Mouse (Mus musculus) c-Kit-positive CD71-positive TER-119-negative erythroid progenitor cells, embryonic 14.5 days (primary cell): ENCODE data around the gene Thumpd3.

Experiments
- DNase-seq: peaks from one replicate; pipeline ENCODE4 v3.0.0-alpha.2; 2013; ENCODE audit warnings: low read depth

The Thumpd3 gene

DNA sequence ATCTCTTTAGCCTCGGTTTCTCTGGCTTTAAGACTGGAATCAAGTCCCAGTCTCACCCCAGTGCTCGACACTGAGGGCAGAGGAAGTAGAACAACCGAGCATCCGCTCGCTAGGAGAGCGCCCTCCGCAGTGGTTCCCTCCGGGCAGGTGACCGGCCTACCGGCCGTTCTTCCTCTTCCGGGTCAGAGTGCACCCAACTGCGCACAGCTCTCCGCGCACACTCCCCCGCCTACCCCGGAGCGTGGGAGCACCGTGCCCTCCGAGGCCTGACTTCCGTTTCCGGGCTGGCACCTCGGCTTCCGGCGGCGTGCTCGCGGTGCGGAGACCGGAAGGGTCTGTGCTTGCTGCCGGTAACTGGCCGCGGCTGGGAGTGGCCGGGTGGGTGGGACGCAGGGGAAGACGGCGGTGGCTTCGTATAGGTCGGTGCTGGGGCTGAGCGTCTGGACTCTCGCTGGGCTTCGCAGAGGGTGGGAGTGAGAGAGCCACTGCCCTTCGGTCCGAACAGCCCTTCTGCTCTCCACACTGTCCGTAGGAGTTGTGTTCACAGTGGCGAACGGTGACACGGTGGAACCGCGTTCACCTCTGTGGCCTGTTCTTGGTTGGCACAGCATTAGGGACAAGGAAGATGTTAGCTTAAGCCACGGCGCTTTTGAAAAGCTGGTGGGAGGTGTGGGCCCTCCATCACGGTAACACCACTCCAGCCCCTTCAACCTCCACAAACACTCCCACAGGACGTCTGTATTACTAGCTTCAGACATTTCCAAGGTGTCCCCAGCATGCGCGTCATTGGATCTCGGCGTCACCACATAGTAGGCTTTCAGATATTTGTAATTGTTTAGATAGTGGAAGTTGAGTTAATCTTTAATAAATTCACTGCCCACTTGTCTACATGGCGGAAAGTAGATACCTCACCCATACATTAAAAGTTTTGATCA lies at the start of gene Thumpd3:
Gene Thumpd3, plus strand, starts transcription at position 185 of the 935 bp plus-strand sequence.
- peak; percentile 93 for DNase-seq

DNA sequence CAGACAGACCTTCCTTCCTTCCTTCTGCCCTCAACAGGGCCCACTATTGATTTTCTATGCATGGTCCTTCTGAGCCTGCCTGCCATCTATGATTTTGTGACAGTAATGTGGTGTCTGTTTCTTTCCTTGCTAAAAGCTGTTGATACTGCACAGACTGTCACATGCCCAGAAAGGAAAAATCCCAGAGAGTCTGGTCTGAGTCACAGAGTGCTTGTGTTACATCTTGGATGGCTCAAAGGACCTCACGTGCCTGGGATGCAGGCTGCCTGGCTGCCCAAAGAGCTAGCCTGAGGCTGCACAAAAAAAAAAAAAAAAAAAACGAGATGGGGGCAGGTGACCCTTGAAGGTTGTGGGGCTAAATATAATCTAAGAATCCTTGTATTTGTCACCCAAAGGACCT lies 46.8 kb upstream of the Thumpd3 start:
- no peak for DNase-seq

DNA sequence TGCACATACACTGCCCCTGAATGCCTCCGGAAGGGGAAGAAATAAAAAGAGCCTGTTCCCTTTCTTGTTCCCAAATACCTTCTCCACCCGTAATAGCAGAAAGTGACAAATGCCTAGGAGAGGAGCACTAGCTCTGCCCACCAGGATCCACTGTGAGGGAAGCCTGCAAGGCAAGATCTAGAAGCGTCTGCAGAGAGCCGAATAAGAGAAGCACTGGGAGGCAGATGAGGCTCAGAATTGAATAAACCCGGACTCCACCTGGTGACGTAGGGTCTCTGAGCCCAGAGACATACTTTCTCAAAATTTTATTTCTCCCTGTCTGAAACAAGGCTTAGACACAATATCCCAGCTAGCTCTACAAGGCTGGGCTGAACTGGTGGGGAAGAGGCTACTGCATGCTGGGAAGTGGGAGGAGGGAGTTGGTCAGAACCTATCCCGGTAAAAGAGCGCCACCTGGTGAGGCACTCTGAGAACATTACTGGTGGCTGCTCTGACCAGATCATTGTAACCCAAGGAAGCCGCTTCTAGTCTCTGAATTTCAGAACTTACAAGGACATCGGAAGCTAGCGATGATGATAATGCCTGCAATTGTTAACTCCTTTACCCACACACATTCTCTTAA lies 45.2 kb upstream of the Thumpd3 start:
- DNase-seq: peak; percentile 63

DNA sequence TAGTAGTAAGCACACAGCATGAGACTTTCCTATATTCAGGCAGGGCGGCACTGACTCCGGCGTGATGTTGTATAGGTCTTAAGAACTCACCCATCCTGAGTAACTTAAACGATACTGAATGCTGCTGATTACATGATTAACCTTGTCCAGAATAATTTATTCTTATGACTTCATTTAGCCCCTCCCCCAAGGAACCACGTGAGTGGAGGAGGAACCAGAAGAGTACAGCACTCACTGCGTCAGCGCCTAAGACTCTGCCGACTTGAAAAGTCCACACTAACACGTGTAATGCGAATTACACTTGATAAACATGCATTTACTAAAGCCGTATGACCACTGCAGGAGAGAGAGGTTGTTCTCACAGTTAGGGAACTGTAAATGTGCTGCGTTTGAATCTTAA lies 44.3 kb upstream of the Thumpd3 start:
- no peak for DNase-seq

DNA sequence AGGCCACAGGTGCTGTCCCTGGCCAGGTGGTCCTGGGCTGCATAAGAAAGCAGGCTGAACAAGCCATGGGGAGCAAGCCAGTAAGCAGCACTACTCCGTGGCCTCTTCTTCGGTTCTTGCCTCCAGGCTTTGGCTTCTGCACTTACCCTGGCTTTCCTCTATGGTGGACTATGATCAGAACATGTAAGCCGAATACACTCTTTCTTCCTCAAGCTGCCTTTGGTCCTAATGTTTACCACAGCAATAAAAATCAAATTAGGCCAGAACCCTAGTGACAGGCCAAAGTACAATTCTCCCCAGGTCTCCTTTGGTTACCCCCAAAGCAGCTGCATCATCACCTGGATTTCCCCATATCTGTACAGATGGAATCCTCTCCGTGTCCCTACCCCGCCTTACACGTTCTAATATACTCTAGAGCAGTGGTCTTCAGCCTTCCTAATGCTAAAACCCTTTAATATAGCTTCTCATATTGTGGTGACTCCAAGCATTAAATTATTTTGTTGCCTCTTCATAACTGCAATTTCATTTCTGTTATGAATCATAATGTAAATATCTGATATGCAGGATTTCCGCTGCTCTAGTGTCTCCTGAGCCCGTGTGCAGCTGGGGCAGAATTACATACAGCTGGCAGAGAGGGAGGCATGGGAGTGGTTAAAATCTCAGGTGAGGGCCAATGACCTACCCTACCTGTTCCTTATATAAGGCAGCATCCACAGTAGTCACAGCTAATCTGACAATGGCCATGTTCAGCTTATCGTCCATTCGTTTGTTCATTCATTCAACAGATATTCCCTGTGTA lies 42.5 kb upstream of the Thumpd3 start:
- DNase-seq: no peak

DNA sequence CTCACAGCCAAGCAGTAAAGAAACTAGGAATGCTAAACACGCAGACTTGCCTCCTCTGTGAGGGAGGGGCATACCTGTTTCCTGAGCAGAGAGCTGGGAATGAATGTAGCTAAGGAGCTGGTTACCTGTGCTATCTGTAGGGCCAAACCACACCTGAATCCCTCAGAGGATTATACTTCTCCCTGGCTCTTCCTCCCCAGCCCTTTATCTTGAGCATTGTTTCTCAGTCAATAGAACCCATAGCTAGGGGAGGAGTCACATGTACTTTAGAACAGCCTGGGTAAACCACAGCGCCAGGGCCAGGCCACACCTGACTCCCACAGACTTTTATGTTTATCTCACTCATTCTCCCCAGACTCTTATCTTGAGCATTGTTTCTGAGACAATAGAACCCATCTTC lies 39.2 kb upstream of the Thumpd3 start:
- DNase-seq: no peak

DNA sequence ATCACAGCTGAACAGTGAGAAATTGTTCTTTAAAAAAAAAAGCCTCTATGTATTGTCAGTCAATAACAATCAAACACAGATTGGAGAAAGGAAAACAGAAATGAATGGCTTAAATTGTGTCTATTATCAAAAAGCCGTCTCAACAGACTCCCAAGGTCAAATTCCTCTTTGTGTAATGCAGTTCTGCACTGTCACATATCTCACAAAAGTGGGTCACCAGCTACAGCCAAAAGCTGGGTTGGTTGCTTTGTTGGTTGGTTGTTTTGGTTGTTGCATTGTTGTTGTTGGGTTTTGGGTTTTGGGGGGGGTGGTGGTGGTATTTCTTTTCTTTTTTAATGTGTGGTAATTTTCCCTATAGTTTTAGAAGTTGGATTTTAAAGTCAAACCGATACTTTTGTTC lies 34.1 kb upstream of the Thumpd3 start:
- no peak for DNase-seq

DNA sequence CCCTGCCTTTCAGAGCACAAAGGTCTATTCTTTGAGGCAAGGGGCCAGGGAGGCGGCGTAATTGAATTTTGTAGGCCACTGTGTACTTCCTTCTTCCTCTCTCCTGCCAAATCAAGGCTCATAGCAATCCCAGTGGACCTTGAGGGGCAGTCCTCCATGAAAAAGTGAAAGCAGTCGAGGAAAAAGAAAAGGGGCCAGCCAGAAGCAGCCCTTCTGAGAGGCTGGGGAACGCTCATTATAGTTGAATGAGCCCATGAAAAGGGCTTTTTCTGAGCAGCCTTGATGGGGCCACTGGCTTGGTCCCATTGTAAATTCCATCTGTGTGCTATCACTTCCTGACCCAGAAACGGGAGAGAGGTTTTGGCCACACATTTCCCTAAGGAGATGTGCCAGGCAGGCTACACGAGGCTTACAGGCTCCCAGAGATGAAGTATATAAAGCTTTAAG lies 33.5 kb upstream of the Thumpd3 start:
- DNase-seq: no peak

DNA sequence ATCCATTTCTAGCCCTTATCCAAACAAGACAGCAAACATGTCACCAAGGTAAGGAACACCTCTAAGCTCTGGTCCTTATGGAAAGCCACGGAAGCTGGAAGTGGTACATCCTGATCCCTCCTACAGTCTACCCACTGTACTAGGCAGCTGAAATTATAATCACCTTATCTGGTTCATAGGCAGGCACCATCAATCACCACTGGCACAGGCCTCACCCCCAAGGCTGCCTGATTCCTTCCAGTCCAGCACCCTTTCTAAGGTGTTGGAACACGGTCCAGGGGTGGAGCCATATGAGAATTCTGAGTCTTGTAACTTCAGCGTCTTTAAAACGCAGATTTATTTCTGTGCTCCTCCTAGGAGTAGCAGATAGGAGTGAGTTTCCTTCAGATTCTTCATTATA lies 32.5 kb upstream of the Thumpd3 start:
- no peak for DNase-seq

DNA sequence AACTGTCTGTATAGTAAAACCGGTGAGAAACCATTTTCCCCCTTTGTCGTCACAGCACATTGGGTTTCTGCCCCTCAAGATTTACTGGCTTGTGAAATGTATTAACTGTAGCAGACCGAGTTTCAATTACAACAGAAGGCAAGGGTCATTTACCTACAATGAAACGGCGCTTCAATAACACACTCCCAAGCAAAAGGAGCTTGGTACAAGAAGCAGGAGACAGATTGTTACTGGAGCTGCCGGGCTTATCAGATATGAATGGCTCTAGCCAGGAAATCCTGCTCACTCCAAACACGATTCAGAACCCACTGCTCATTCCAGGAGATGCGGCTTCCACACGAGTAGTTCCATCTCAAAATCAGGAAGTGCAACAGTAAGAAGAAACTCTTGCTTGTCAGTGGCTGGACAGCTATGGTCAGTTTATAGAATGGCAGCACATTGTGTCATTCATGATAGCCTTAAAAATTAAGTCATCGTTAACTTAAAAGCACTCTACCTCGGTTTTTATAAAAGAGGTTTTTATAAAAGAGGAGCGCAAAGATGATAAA lies 28.5 kb upstream of the Thumpd3 start:
- no peak for DNase-seq

DNA sequence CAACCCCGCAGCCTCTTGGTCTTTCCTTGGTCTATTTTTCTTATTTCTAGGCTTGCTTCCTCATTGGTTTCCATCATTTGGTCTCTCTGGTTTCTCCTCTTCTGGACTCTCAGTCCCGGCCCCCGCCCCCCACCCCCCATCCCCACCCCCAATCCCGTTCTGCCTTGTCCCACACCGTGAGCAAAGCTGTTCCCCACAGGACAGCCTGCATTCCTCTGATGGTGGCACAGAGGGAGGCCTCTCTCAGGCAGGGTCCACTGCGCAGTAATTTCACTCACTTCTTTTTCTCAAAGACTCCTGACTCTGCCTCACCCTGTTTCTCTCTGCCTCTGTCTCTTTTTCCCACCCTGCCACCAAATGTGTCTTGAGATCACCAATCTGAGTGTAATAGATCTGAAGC lies 27.9 kb upstream of the Thumpd3 start:
- DNase-seq: no peak

DNA sequence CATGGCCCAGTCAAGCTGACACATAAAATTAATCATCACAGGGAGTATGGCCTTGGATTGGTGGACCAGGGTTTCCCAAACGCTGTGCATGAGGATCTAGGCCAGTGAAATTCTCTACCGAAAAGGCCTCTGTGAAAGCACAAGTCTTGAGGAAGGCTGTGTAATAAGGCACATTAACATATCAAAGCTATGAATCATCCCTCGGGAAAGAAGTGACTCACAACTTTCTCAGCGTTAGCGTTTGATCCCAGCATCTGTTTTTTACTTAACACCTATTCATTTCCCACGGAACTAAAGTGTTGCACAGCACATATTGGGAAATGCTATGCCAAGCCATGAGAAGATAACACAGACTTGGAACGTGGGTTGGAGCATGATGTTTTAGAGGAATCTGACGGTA lies 21.2 kb upstream of the Thumpd3 start:
- no peak for DNase-seq

DNA sequence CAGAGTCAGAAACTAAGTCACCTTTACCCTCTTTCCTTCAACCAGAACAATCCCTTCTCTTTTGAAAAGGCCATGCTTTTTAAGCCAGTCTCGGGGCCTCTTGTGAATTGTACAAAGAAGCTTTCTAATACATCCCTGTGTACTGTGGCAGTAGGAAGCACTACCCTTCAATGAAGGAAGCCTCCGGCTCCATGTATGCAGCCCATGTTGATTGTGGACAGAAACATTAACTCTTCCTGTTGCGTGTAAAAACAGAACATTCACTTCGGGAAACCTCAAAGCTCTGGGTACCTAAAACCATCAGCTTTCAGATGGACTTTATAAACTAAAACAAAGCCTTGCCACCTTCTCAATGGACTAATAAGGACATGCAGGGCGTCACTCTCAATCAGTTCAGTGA lies 20.3 kb upstream of the Thumpd3 start:
- no peak for DNase-seq

DNA sequence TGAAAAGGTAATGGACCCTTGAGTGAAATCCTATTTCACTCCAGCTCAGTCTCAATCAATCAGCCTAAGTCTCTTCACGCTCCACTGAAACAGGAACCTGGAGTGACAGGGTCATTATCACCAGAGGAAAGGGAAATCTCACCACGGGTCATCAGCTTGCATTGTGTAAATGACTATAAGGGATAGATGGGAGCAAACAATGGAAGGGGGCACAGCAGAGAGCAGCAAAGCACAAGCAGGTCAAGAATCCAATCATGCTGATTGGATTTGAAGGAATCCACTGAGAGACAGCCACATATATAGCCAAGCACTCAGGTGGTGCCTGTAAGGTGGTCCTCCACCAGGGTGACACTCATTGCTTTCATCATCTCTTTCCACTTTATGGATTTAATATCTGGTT lies 18.6 kb upstream of the Thumpd3 start:
- DNase-seq: no peak

DNA sequence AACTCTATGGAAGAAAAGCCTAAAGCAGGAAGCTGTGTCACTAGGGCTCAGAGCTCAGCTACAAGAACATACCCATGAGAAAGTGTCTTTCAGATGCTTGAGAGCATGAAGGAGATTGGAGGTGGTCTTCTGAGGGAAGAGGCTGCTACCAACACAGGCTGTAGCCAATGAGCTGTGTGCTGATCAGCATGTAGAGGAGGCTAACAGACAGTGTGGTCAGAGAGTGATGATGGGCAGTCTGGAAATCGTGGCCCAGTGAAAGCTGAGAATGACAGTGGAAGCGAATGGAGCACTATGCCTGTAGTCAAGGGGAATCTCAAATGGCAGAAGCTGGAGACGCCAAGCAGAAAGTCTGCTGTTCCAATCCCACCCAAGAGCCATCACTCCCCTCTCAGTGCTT lies 17.0 kb upstream of the Thumpd3 start:
- no peak for DNase-seq

DNA sequence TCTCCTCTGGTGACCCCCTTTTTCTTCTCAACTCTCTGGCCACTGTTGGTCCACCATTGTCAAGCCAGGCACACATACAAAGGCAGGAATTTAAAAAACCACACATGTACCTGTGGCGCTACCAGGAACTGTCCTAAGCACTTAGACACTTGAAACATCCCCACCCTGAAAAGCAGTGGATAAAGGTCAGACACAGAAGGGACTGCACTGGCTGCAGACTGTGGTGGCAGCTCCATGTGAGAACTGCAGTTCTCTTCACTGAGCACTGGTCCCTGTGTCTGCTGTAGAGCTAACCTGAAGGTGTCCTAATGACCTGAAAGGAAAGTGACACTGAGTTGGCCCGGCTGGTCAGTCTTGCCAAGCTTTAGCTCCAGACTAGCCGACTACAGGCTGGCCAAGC lies 15.5 kb upstream of the Thumpd3 start:
- no peak for DNase-seq

DNA sequence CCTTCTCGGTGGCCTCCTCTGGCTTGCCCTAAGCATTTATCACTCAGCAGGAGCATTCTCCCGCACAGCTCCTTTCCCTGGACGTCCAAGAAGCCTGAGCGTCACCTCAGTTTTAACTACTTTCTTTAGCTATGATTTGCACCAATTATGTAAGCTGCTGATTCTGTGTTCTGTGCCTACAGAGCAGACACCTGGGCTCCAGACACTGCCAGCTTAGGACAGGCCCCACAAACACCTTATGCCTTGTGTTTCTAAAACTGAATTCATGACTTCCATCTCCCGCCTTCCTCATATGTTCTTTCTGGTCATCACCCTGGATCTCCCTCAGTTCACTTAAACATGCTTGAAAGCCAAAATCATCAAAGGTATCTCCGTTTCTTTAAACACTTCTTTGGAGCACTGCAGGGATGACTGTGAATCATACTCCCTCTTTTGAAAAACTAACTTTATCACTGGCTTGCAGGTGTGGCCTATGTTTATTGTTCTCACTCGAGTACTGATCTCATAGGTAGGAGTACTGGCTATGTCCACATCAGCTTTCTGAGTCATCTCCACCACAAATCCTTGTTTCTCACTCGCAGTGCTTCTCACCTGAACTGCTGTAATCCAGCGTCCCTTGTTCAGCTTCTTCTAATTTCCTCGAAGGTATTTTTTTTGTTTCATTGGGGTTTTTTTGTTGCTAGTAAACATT lies 14.9 kb upstream of the Thumpd3 start:
- DNase-seq: no peak

DNA sequence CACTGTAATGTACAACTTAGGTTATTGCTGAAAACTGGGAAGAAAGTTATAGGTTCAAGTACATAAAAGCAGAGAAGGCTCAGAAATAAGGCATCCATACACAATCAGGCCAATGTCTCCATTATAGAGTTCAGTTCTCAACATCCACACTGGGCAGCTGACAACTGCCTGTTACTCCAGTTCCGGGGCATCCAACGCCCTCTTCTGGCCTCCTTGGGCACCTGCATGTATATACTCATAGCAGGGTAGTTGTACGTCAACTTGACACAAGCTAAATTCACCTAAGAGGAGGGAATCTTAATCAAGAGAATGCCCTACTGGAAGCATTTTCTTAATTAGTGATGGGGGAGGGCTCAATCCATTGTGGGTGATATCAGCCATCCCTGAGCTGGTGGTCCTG lies 13.9 kb upstream of the Thumpd3 start:
- DNase-seq: no peak

DNA sequence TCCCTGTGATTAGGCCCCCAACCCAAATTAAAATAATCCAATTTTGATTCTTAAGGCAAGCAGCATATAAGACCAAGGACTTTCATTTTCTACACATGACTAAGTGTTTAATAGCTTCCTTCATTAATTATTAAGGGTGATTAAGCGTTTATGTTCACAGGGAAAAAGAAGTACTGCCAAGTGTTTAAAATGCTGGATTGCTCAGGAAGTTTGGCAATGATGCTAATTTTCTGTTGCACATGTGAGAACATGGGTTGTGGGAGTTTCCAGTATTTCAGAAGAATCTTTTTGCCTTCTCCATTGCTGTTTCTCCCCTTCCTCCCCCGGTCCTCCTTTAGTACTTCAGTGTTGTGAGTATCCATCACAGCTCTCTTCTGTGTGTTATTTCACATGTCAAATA lies 12.8 kb upstream of the Thumpd3 start:
- no peak for DNase-seq

DNA sequence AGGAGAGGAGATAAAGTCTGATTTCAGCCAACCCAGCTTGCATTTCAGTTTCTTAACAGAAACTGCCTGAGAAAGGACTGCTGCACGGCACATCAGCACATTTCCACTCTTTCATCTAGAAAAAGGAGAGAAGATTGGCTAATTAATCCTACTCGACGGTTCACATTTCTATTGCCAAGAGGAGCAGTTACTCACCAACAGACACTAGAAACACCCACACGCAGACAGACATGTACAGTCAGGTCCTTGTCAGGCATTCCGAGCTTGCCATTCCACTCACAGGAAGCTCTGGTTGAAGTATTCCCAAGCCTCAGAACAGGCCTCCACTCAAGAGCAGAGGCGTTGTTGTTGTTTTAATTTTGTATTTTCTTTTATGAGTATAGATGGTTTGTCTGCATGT lies 11.6 kb upstream of the Thumpd3 start:
- no peak for DNase-seq

DNA sequence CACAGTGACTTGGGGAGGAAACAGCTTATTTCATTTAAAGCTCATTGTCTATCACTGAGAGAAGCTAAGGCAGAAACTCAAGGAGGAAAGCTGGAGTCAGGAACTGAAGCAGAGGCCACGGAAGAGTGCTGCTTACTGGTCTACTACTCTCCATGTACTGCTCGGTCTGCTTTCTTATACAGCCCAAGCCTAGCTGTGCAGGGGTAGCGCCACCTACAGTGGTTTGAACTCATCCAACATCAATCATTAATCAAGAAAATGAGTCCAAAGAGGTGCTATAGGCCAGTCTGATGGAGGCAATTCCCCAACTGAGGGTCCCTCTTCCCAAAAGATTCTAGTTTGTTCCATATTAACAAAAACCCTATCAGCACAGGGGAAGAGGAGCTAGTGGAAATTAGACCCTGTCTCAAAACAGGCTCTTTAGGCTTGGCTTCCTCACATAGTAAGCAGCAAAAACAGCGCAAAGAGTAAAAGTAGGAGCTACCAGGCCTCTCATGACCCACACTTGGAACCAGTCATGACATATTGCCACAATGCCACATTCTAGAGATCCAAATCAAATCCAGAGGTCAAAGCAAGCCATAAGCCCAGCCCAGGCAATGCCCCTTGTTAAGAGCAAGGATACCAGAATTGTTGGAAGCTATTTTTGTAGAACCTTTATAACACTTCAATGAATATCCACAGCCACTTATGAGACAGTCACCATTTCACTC lies 9.4 kb upstream of the Thumpd3 start:
- DNase-seq: no peak
